Mouse (Mus musculus): ENCODE results near the gene Slc22a16. TPM values are rescaled to one million over a fixed set of nuclear protein-coding genes. Genes with fewer than 3 reads are reported as not detected.

The Slc22a16 gene
- polyA plus RNA-seq, 1 experiment = not detected

- Histone ChIP-seq H3K27ac (ENCODE audit: insufficient read depth, low read depth, low read length) (no peak overlapping the region), H3K27me3 (replicated peaks; ENCODE audit: control insufficient read depth, insufficient read depth, low read length) (no peaks in the 10 kb centered on the region), H3K4me1 (ENCODE audit: control insufficient read depth, insufficient read depth, low read length) (no peaks in the 10 kb centered on the region), H3K4me3 (ENCODE audit: insufficient read depth, low read depth, low read length) (no peak overlapping the region), H3K36me3 (ENCODE audit: control insufficient read depth, insufficient read depth, low read length) (no peaks in the 10 kb centered on the region)
- TF ChIP-seq CTCF (conservative IDR thresholded peaks at IDR 0.05; ENCODE audit: insufficient read depth, insufficient read length, low read depth, low read length) (no peak), POLR2A (IDR thresholded peaks at IDR 0.05; ENCODE audit: low read depth, low read length) (no peak)
- WGBS = 90% methylated on average over 1 of the region's 1 CpGs
- DNase-seq = no peak
These were observed 75.2 kb downstream of the Slc22a16 start for GRCm38 (mm10) chr10:40645346-40645745.

DNA sequence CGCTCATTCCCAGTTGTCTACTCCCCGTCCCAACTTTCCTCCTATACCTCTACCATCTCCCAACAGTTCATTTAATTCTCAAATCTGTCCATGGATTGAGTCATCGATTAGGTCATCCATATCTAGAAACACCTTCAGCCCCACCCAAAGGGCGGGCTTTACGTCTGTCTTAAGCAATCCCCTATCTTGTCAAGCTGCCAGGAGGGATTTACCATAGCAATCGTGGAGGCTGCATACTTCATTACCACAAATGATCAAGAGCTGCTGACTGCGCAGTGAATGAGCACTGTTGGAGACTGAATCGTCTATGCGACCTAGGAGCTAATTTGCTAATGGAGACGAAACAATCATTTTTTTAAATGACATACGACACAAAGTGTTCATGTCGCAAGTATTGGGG lies 78.6 kb downstream of the Slc22a16 start:
- Histone ChIP-seq H3K4me1 (ENCODE audit: control insufficient read depth, insufficient read depth, low read length) (no peaks in the 10 kb centered on the region), H3K27me3 (replicated peaks; ENCODE audit: control insufficient read depth, insufficient read depth, low read length) (no peaks in the 10 kb centered on the region), H3K27ac (ENCODE audit: insufficient read depth, low read depth, low read length) (no peak overlapping the region), H3K36me3 (ENCODE audit: control insufficient read depth, insufficient read depth, low read length) (no peaks in the 10 kb centered on the region), H3K4me3 (ENCODE audit: insufficient read depth, low read depth, low read length) (no peak overlapping the region)
- DNase-seq = no peak
- TF ChIP-seq POLR2A (IDR thresholded peaks at IDR 0.05; ENCODE audit: low read depth, low read length) (no peak), CTCF (conservative IDR thresholded peaks at IDR 0.05; ENCODE audit: insufficient read depth, insufficient read length, low read depth, low read length) (no peak)
- WGBS = 89% methylated on average over 12 of the region's 12 CpGs

DNA sequence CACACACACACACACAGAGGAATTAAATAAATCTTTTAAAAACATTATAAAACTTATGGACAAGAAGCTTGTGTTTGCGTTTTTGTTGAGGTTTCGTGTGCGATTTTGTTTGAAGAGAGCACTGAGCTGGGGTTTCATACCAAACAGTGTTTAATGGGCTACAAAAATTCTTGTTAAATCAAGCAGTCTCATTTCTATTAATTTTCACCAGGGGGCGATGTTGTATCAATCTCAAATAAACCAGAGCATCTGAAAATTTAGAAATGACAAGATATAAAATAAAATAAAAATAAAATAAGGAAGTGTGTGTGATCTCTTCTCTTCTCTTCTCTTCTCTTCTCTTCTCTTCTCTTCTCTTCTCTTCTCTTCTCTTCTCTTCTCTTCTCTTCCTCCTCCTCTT lies 79.5 kb downstream of the Slc22a16 start:
- no peak for DNase-seq
- H3K4me1 ChIP-seq (ENCODE audit: control insufficient read depth, insufficient read depth, low read length) = no peaks in the 10 kb centered on the region
- H3K27me3 ChIP-seq (replicated peaks; ENCODE audit: control insufficient read depth, insufficient read depth, low read length) = no peaks in the 10 kb centered on the region
- WGBS = 24% methylated on average over 4 of the region's 4 CpGs
- H3K36me3 ChIP-seq (ENCODE audit: control insufficient read depth, insufficient read depth, low read length) = no peaks in the 10 kb centered on the region
- TF ChIP-seq POLR2A (IDR thresholded peaks at IDR 0.05; ENCODE audit: low read depth, low read length) (no peak), CTCF (conservative IDR thresholded peaks at IDR 0.05; ENCODE audit: insufficient read depth, insufficient read length, low read depth, low read length) (no peak)
- no peak overlapping the region for H3K27ac ChIP-seq (ENCODE audit: insufficient read depth, low read depth, low read length)
- no peak overlapping the region for H3K4me3 ChIP-seq (ENCODE audit: insufficient read depth, low read depth, low read length)

GRCm38 (mm10) chr10:40651676-40652075 lies 81.5 kb downstream of the Slc22a16 start:
- no peak for DNase-seq
- Histone ChIP-seq H3K36me3 (ENCODE audit: control insufficient read depth, insufficient read depth, low read length) (no peaks in the 10 kb centered on the region), H3K4me1 (ENCODE audit: control insufficient read depth, insufficient read depth, low read length) (no peaks in the 10 kb centered on the region), H3K27ac (ENCODE audit: insufficient read depth, low read depth, low read length) (no peak overlapping the region), H3K27me3 (replicated peaks; ENCODE audit: control insufficient read depth, insufficient read depth, low read length) (no peaks in the 10 kb centered on the region), H3K4me3 (ENCODE audit: insufficient read depth, low read depth, low read length) (no peak overlapping the region)
- no peak for TF ChIP-seq POLR2A (IDR thresholded peaks at IDR 0.05; ENCODE audit: low read depth, low read length)
- TF ChIP-seq CTCF (conservative IDR thresholded peaks at IDR 0.05; ENCODE audit: insufficient read depth, insufficient read length, low read depth, low read length) = no peak
- 56% methylated on average over 2 of the region's 2 CpGs for WGBS

Other genes starting within 250 kb of the Slc22a16 start
- 6.6 and 6.8 TPM in 2 replicates for gene Cdk19, start 230.8 kb upstream of the Slc22a16 start, polyA plus RNA-seq (2012; rRNA removed)
- gene Ddo, start 59.7 kb downstream of the Slc22a16 start, polyA plus RNA-seq (2012; rRNA removed) = 51.6 and 54.3 TPM in 2 replicates
- 1.6 and 2.1 TPM in 2 replicates for gene Mettl24, start 112.9 kb downstream of the Slc22a16 start, polyA plus RNA-seq (2012; rRNA removed)